Mouse (Mus musculus) gastrocnemius, adult 2 months (tissue): ENCODE measurements around the gene Cenpt. TPM values are rescaled to one million over a fixed set of nuclear protein-coding genes. Genes with fewer than 3 reads are reported as not detected.

Experiments used
- DNase-seq: peaks from one replicate; pipeline ENCODE4 v3.0.0; 2022
- H3K27ac ChIP-seq: fragments of 200-600 bp; 2 replicates; pipeline ENCODE4 v1.8.1; 2022; ENCODE audit warnings: mild to moderate bottlenecking
- H3K4me3 ChIP-seq: fragments of 200-600 bp; 2 replicates; pipeline ENCODE4 v1.8.1; 2022; ENCODE audit warnings: mild to moderate bottlenecking, moderate library complexity
- CTCF ChIP-seq: fragments of 200-600 bp; IDR thresholded peaks from 2 replicates; pipeline ENCODE4 v1.8.1; 2022; ENCODE audit warnings: antibody characterized with exemption, mild to moderate bottlenecking, moderate library complexity
- intact Hi-C: fragments of 180-260 bp; cut with DNase I; formaldehyde crosslinking; loops from one replicate; pipeline ENCODE4 v1.15.1; 2025
- total RNA-seq, 2 experiments: library from RNA; stranded (reverse); gene quantifications; 2 replicates each; pipeline ENCODE4 v1.2.3; 2021

Cenpt gene
- total RNA-seq, 2 experiments from 2014 or later, result 1.0 to 1.8 TPM

- peak; percentile 27; the same call in 1 of the 2 replicates for TF ChIP-seq CTCF
- H3K27ac ChIP-seq, result peak overlapping the region; percentile 0; the same call in 1 of the 2 replicates
- intact Hi-C loops, result no loop called here
- DNase-seq, result no peak
- H3K4me3 ChIP-seq, result no peak overlapping the region
Measured at GRCm38 (mm10) chr8:105866364-105867029, 13.4 kb upstream of the Cenpt start.

GRCm38 (mm10) chr8:105861951-105862350 is 8.9 kb upstream of the Cenpt start:
- intact Hi-C loops, result no loop called here
- TF ChIP-seq CTCF, result peak; percentile 26; the same call in 1 of the 2 replicates
- Histone ChIP-seq H3K27ac (peak overlapping the region; percentile 94), H3K4me3 (peak overlapping the region; percentile 95)
- DNase-seq, result peak; percentile 15

DNA sequence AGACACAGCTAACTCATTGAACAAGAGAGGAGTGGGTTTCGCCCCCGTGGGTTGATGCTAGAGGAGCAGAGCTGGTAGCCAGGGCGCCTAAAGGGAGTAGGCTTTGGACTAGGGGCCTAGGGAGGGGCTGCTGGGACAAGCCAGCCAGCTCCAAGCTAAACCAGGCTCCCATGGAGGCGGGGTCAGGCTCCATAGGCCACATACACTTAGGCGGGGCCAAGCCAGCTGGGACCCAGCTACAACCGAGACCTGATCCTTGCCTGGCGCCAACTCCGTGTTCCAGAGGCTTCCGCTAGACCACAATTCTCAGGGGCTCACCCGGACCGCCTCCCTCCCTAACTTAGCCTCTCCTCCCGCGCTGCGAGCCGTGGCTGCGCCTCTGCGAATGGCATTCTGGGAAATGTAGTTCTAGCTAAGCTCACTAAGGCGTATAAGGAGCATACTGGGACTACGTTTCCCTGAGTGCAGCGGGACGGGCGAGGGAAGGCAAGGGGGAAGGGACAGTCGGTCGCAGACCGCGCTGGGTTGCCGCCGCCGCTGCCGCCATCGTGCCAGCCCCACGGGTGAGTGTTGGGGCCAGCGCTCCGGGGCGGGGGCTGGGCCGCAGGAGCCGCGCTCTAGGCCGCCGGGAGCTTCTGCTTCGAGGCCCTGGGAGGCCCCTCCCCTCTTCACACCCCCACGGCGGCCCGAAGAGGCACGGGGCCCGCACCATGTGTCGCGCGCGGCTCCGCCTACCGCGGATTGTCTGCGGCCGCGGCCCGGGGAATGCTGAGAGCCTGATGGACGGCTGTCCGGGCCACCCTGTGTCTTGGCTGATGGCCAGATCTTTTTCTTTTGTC is 7.3 kb upstream of the Cenpt start, which contains the start of gene Nutf2:
Gene Nutf2, plus strand, starts transcription at position 438 of the 839 bp plus-strand sequence.
- no peak for TF ChIP-seq CTCF
- peak within 1 kb of the TSS; percentile 94 for H3K27ac ChIP-seq
- peak within 1 kb of the TSS; percentile 95 for H3K4me3 ChIP-seq
- DNase-seq, result peak; percentile 97
- intact Hi-C loops, result no loop called here

DNA sequence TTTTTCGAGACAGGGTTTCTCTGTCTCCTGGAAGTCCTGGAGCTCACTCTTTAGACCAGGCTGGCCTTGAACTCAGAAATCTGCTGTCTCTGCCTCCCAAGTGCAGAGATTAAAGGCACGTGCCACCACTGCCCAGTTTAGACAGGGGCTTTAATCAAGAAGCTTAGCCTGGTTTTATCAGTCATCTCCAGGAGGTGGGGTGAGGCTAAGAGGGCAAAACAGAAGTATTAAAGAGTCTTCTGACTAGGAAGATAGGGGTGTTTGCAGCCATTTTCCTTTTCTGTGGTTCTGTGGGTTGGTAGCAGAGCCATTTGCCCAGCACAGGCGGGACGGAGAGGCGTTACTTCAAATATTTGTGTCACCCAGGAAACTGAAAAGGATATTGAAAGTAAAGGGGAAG is 6.2 kb upstream of the Cenpt start:
- peak overlapping the region; percentile 95 for H3K4me3 ChIP-seq
- H3K27ac ChIP-seq, result peak overlapping the region; percentile 94
- intact Hi-C loops, result no loop called here
- DNase-seq, result no peak
- no peak for TF ChIP-seq CTCF

DNA sequence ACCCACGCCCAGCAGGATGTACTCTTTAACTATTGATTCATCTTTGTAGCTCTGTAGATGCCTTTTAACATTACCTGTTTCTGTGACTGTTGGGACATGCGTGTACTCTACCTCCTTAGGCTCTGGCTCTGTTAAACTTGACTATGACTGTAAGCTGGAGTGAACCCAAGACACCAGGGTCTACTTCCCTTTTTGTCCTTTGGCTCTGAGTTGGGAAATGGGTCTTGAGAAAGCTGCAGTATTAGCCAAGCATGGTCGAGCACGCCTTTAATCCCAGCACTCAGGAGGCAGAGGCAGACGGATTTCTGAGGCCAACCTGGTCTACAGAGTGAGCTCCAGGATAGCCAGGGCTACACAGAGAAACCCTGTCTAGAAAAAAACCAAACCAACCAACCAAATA is 5.4 kb upstream of the Cenpt start:
- intact Hi-C loops, result no loop called here

GRCm38 (mm10) chr8:105856168-105856835 is 3.2 kb upstream of the Cenpt start:
- peak overlapping the region; percentile 83 for H3K4me3 ChIP-seq
- peak overlapping the region; percentile 98 for H3K27ac ChIP-seq
- intact Hi-C loops, result no loop called here
- TF ChIP-seq CTCF, result no peak
- no peak for DNase-seq

More for the DNA sequence above, 5.4 kb upstream of the Cenpt start:
- no peak for TF ChIP-seq CTCF
- no peak for DNase-seq
- Histone ChIP-seq H3K27ac (0 out of 2 replicates have a peak overlapping the region, but pooled peaks have one; percentile 20), H3K4me3 (no peak overlapping the region)

DNA sequence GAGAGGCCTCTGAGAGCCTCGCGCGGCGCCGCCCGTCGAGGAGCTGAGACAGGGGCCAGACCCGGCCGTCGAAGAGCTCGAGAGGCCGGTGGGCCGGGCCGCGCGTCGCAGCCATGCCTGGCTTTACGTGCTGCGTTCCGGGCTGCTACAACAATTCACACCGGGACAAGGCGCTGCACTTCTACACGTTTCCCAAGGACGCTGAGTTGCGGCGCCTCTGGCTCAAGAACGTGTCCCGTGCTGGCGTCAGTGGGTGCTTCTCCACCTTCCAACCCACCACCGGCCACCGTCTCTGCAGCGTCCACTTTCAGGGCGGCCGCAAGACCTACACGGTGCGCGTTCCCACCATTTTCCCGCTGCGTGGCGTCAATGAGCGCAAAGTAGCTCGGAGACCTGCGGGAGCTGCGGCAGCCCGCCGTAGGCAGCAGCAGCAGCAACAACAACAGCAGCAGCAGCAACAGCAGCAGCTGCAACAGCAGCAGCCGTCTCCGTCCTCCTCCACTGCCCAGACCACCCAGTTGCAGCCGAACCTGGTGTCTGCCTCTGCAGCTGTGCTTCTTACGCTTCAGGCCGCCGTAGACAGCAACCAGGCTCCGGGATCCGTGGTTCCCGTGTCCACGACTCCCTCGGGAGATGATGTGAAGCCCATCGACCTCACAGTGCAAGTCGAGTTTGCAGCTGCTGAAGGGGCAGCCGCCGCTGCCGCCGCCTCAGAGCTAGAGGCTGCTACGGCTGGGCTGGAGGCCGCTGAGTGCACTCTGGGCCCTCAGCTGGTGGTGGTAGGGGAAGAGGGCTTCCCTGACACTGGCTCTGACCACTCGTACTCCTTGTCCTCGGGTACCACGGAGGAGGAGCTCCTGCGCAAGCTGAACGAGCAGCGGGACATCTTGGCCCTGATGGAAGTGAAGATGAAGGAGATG is 2.4 kb upstream of the Cenpt start:
- intact Hi-C loops, result no loop called here
- DNase-seq, result peak; percentile 69
- H3K4me3 ChIP-seq, result peak overlapping the region; percentile 83

GRCm38 (mm10) chr8:105854715-105855216 is 1.7 kb upstream of the Cenpt start, which contains the start of gene Thap11:
Gene Thap11 (plus strand): TSS chr8:105855132.
- H3K27ac ChIP-seq, result peak within 1 kb of the TSS; percentile 98
- intact Hi-C loops, result loop anchor here (5.0 kb wide), 2 partner anchors 48 to 78 kb away; partner anchors contain the start of genes Ctrl and Pskh1
- DNase-seq, result peak; percentile 96
- TF ChIP-seq CTCF, result peak; percentile 97
- peak within 1 kb of the TSS; percentile 83 for H3K4me3 ChIP-seq

More for the DNA sequence above, 2.4 kb upstream of the Cenpt start:
- H3K27ac ChIP-seq, result peak overlapping the region; percentile 98
- TF ChIP-seq CTCF, result no peak

GRCm38 (mm10) chr8:105854303-105854702 is 1.2 kb upstream of the Cenpt start:
- Histone ChIP-seq H3K27ac (peak overlapping the region; percentile 98), H3K4me3 (peak overlapping the region; percentile 83)
- intact Hi-C loops, result loop anchor here (5.0 kb wide), 2 partner anchors 48 to 78 kb away; partner anchors contain the start of genes Ctrl and Pskh1
- no peak for DNase-seq
- TF ChIP-seq CTCF, result no peak

- peak overlapping the region; percentile 97 for H3K4me3 ChIP-seq
- no peak for DNase-seq
- no peak for TF ChIP-seq CTCF
- H3K27ac ChIP-seq, result peak overlapping the region; percentile 79
- intact Hi-C loops, result loop anchor here (5.0 kb wide), 2 partner anchors 50 to 80 kb away; partner anchors contain the start of genes Ctrl and Pskh1
Measured at GRCm38 (mm10) chr8:105852146-105852729, 840 bp downstream of the Cenpt start.
